ENCODE assay signal across 10 mouse cellular contexts in genomic region chr2:63702333-63703096, GRCm38 (mm10).
DNase-seq lines count a peak whose midpoint lies in the region; ATAC-seq and TF ChIP-seq lines count a peak whose summit lies in the region.
"Had no signal": no experiment of that assay in that cellular context is flagged by ENCODE, and none has a peak within 500 bp of the region (broad histone marks: within the 10 kb centered on the region; RNA-seq: fewer than 3 reads in every experiment).

No protein-coding gene starts in this region.

- intact Hi-C loops in heart, postnatal 36 days (cut with DNase I): loop anchor here (2.0 to 10.0 kb wide), 4 partner anchors 152 to 1150 kb away; partner anchors contain the start of gene Fign

- H3K27ac ChIP-seq in forebrain, embryonic 11.5 days (ENCODE audit: low read depth, low read length): peak overlapping the region; percentile 66
- 0 out of 2 replicates have a peak overlapping the region, but pooled peaks have one; percentile 18 for H3K27ac ChIP-seq in layer of hippocampus, adult 2 months
- H3K27ac ChIP-seq: macrophage had no signal

- 0 out of 2 replicates have a peak, but pooled peaks have one; percentile 7 for TF ChIP-seq CTCF in layer of hippocampus, adult 2 months (conservative IDR thresholded peaks at IDR 0.05)

- peak overlapping the region; percentile 27 for H3K4me3 ChIP-seq in forebrain, embryonic 11.5 days (ENCODE audit: low read depth, low read length)
- peak overlapping the region; percentile 35 for H3K4me3 ChIP-seq in layer of hippocampus, adult 2 months

- ATAC-seq in forebrain, embryonic 11.5 days (replicated peaks; ENCODE audit: low FRiP score): peak; percentile 92

- H3K36me3 ChIP-seq in forebrain, embryonic 11.5 days (ENCODE audit: control insufficient read depth, insufficient read depth, low read length): no peaks in the 10 kb centered on the region
- H3K36me3 ChIP-seq: G1E had no signal

- H3K9me3 ChIP-seq in forebrain, embryonic 11.5 days (ENCODE audit: control insufficient read depth, low read length): no peaks in the 10 kb centered on the region

- no peaks in the 10 kb centered on the region for H3K27me3 ChIP-seq in forebrain, embryonic 11.5 days (ENCODE audit: control insufficient read depth, insufficient read depth, low read length)

- under 1% methylated on average over 22 of the region's 22 CpGs for WGBS in forebrain, embryonic 11.5 days

- peak; percentile 6 for DNase-seq in layer of hippocampus, adult 11-12 months (ENCODE audit: low spot score)
- DNase-seq in layer of hippocampus, adult 9-10 months (ENCODE audit: low spot score): no peak
- DNase-seq in forebrain, embryonic 11.5 days (ENCODE audit: low spot score): peak; percentile 88
- peak; percentile 9 to 11 for DNase-seq in heart, postnatal 36 days
- DNase-seq in layer of hippocampus, adult 2 months (ENCODE audit: low spot score in 2 of 2): peak in 1 of 2 experiments; percentile 3
- DNase-seq in lung, adult 18-20 months: peak; percentile 4 to 12
- peak; percentile 49 for DNase-seq in ovary, postnatal 36 days (ENCODE audit: low spot score)
- DNase-seq in thymus, postnatal 14 days: no peak

- H3K9ac ChIP-seq in forebrain, embryonic 11.5 days (ENCODE audit: low read length): peak overlapping the region; percentile 64

- peaks cover 8% of the 10 kb centered on the region; the same call in 1 of the 2 replicates for H3K4me1 ChIP-seq in forebrain, embryonic 11.5 days (replicated peaks; ENCODE audit: control insufficient read depth, insufficient read depth, low read length)

- peak overlapping the region; percentile 68 for H3K4me2 ChIP-seq in forebrain, embryonic 11.5 days (ENCODE audit: low read depth, low read length, severe bottlenecking)

Comparison
In these comparisons a context has a peak if more than half of its experiments do, and no peak if none do; other contexts are left out.
1. DNase-seq: peak in layer of hippocampus, adult 11-12 months (single experiment), forebrain, embryonic 11.5 days (single experiment), heart, postnatal 36 days (2 of 2), lung, adult 18-20 months (2 of 2) and ovary, postnatal 36 days (single experiment); none in layer of hippocampus, adult 9-10 months (single experiment) and thymus, postnatal 14 days (single experiment).